Mouse (Mus musculus) frontal cortex, postnatal 36 days (tissue): ENCODE data around the gene Nars2.
A peak's percentile ranks its signal among the peaks of the same experiment; 100 is the strongest.

Source experiments
- DNase-seq, 2 experiments: peaks; one replicate each; pipeline ENCODE4 v3.0.0; 2022; ENCODE audit warnings: low spot score in 2 of 2

Gene Nars2

GRCm38 (mm10) chr7:97072061-97072460 is 120.8 kb downstream of the Nars2 start:
- no peak for DNase-seq

- DNase-seq, result no peak
Observed at GRCm38 (mm10) chr7:97074974-97075373, 123.7 kb downstream of the Nars2 start.

GRCm38 (mm10) chr7:97076977-97077376 is 125.7 kb downstream of the Nars2 start:
- DNase-seq, result no peak

- DNase-seq, result no peak
Observed at GRCm38 (mm10) chr7:97078685-97079084, 127.4 kb downstream of the Nars2 start.

- DNase-seq, result peak in 1 of 2 experiments; percentile 34
Observed at GRCm38 (mm10) chr7:97079145-97079544, 127.8 kb downstream of the Nars2 start.

- no peak for DNase-seq
Observed at GRCm38 (mm10) chr7:97079651-97080365, 128.5 kb downstream of the Nars2 start.

GRCm38 (mm10) chr7:97080621-97081241 is 129.4 kb downstream of the Nars2 start:
- DNase-seq, result no peak

- peak; percentile 55 to 65 for DNase-seq
Observed at GRCm38 (mm10) chr7:97081242-97081958, 130.1 kb downstream of the Nars2 start, which contains the start of gene Gab2. TSS of gene Gab2 (plus strand) at chr7:97081586.

- DNase-seq, result no peak
Observed at GRCm38 (mm10) chr7:97081959-97082218, 130.6 kb downstream of the Nars2 start.

- peak; percentile 29 to 45 for DNase-seq
Observed at GRCm38 (mm10) chr7:97082219-97083101, 131.2 kb downstream of the Nars2 start.

- no peak for DNase-seq
Observed at GRCm38 (mm10) chr7:97083579-97083978, 132.3 kb downstream of the Nars2 start.

GRCm38 (mm10) chr7:97084181-97084580 is 132.9 kb downstream of the Nars2 start:
- DNase-seq, result no peak

- DNase-seq, result no peak
Observed at GRCm38 (mm10) chr7:97085291-97085690, 134.0 kb downstream of the Nars2 start.

- DNase-seq, result no peak
Observed at GRCm38 (mm10) chr7:97094241-97094640, 142.9 kb downstream of the Nars2 start.

GRCm38 (mm10) chr7:97108119-97108518 is 156.8 kb downstream of the Nars2 start:
- DNase-seq, result no peak
